Mouse (Mus musculus): Measurements from ENCODE around the gene Fam131b. TPM values are rescaled to one million over a fixed set of nuclear protein-coding genes. Genes with fewer than 3 reads are reported as not detected.

The Fam131b gene
- polyA plus RNA-seq, 1 experiment from 2014 or later = 6.2 TPM

GRCm38 (mm10) chr6:42310427-42311053 lies 13.9 kb downstream of the Fam131b start:
- Histone ChIP-seq H3K4me1 (no peaks in the 10 kb centered on the region), H3K27ac (replicated peaks) (no peak overlapping the region), H3K4me3 (no peak overlapping the region), H3K36me3 (peaks cover 36% of the 10 kb centered on the region), H3K4me2 (replicated peaks) (no peak overlapping the region), H3K9ac (replicated peaks) (no peak overlapping the region), H3K27me3 (no peaks in the 10 kb centered on the region), H3K9me3 (no peaks in the 10 kb centered on the region)
- ATAC-seq (replicated peaks) = no peak
- 90% methylated on average over 2 of the region's 2 CpGs for WGBS

GRCm38 (mm10) chr6:42309816-42310378 lies 14.5 kb downstream of the Fam131b start:
- no peak overlapping the region for H3K4me2 ChIP-seq (replicated peaks)
- no peak overlapping the region for H3K4me3 ChIP-seq
- no peak overlapping the region for H3K9ac ChIP-seq (replicated peaks)
- ATAC-seq (replicated peaks) = no peak
- no peak overlapping the region for H3K27ac ChIP-seq (replicated peaks)
- no peaks in the 10 kb centered on the region for H3K27me3 ChIP-seq
- no peaks in the 10 kb centered on the region for H3K4me1 ChIP-seq
- no peaks in the 10 kb centered on the region for H3K9me3 ChIP-seq
- H3K36me3 ChIP-seq = peaks cover 38% of the 10 kb centered on the region
- 50% methylated on average over 8 of the region's 8 CpGs for WGBS

- WGBS = 95% methylated on average over 5 of the region's 5 CpGs
- H3K36me3 ChIP-seq = peaks cover 24% of the 10 kb centered on the region; the same call in 1 of the 2 replicates
Measured at GRCm38 (mm10) chr6:42299362-42299761, 25.1 kb downstream of the Fam131b start.

GRCm38 (mm10) chr6:42295549-42296094 lies 28.8 kb downstream of the Fam131b start:
- Histone ChIP-seq H3K9ac (replicated peaks) (no peak overlapping the region), H3K4me3 (no peak overlapping the region), H3K4me1 (no peaks in the 10 kb centered on the region), H3K27me3 (no peaks in the 10 kb centered on the region), H3K4me2 (replicated peaks) (no peak overlapping the region), H3K9me3 (no peaks in the 10 kb centered on the region), H3K27ac (replicated peaks) (no peak overlapping the region), H3K36me3 (peaks cover 39% of the 10 kb centered on the region)
- ATAC-seq (replicated peaks) = no peak
- 84% methylated on average over 3 of the region's 3 CpGs for WGBS

More at GRCm38 (mm10) chr6:42299362-42299761, 25.1 kb downstream of the Fam131b start:
- ATAC-seq (replicated peaks) = no peak
- Histone ChIP-seq H3K9ac (replicated peaks) (no peak overlapping the region), H3K27me3 (no peaks in the 10 kb centered on the region), H3K9me3 (no peaks in the 10 kb centered on the region), H3K4me2 (replicated peaks) (no peak overlapping the region), H3K27ac (replicated peaks) (no peak overlapping the region), H3K4me1 (no peaks in the 10 kb centered on the region), H3K4me3 (no peak overlapping the region)

- H3K9ac ChIP-seq (replicated peaks) = no peak overlapping the region
- no peak overlapping the region for H3K4me3 ChIP-seq
- H3K4me2 ChIP-seq (replicated peaks) = no peak overlapping the region
- no peaks in the 10 kb centered on the region for H3K9me3 ChIP-seq
- no peak overlapping the region for H3K27ac ChIP-seq (replicated peaks)
- peaks cover 31% of the 10 kb centered on the region for H3K36me3 ChIP-seq
- H3K27me3 ChIP-seq = no peaks in the 10 kb centered on the region
- 92% methylated on average over 6 of the region's 6 CpGs for WGBS
- no peaks in the 10 kb centered on the region for H3K4me1 ChIP-seq
- no peak for ATAC-seq (replicated peaks)
Measured at GRCm38 (mm10) chr6:42293327-42293726, 31.1 kb downstream of the Fam131b start.

- H3K4me3 ChIP-seq = no peak overlapping the region
- H3K27ac ChIP-seq (replicated peaks) = no peak overlapping the region
- peaks cover 51% of the 10 kb centered on the region for H3K36me3 ChIP-seq
- H3K4me1 ChIP-seq = no peaks in the 10 kb centered on the region
- no peak overlapping the region for H3K9ac ChIP-seq (replicated peaks)
- no peak for ATAC-seq (replicated peaks)
- no peaks in the 10 kb centered on the region for H3K27me3 ChIP-seq
- H3K9me3 ChIP-seq = no peaks in the 10 kb centered on the region
- H3K4me2 ChIP-seq (replicated peaks) = no peak overlapping the region
Measured at GRCm38 (mm10) chr6:42287562-42287961, 36.9 kb downstream of the Fam131b start.

- Histone ChIP-seq H3K9ac (replicated peaks) (no peak within 1 kb of the TSS), H3K4me1 (no peaks in the 10 kb centered on the region), H3K36me3 (peaks cover 58% of the 10 kb centered on the region), H3K27me3 (no peaks in the 10 kb centered on the region), H3K4me2 (replicated peaks) (no peak within 1 kb of the TSS), H3K9me3 (no peaks in the 10 kb centered on the region), H3K27ac (replicated peaks) (no peak within 1 kb of the TSS), H3K4me3 (no peak within 1 kb of the TSS)
- peak; percentile 30; the same call in 1 of the 2 replicates for ATAC-seq (replicated peaks)
- 80% methylated on average over 4 of the region's 5 CpGs for WGBS
Measured at GRCm38 (mm10) chr6:42286448-42286847, 38.0 kb downstream of the Fam131b start, which contains the start of gene Clcn1. TSS of gene Clcn1 (plus strand) at chr6:42286685.

- Histone ChIP-seq H3K4me2 (replicated peaks) (no peak overlapping the region), H3K4me1 (no peaks in the 10 kb centered on the region), H3K9ac (replicated peaks) (no peak overlapping the region), H3K27me3 (no peaks in the 10 kb centered on the region), H3K27ac (replicated peaks) (no peak overlapping the region), H3K4me3 (no peak overlapping the region), H3K36me3 (peaks cover 74% of the 10 kb centered on the region), H3K9me3 (no peaks in the 10 kb centered on the region)
- ATAC-seq (replicated peaks) = 0 out of 2 replicates have a peak, but pooled peaks have one; percentile 21
- WGBS = 85% methylated on average over 5 of the region's 5 CpGs
Measured at GRCm38 (mm10) chr6:42282865-42283528, 41.4 kb downstream of the Fam131b start.

- Histone ChIP-seq H3K27me3 (no peaks in the 10 kb centered on the region), H3K4me3 (no peak overlapping the region), H3K27ac (replicated peaks) (no peak overlapping the region), H3K36me3 (peaks cover 87% of the 10 kb centered on the region), H3K9me3 (no peaks in the 10 kb centered on the region), H3K4me1 (no peaks in the 10 kb centered on the region), H3K4me2 (replicated peaks) (no peak overlapping the region), H3K9ac (replicated peaks) (no peak overlapping the region)
- 28% methylated on average over 2 of the region's 2 CpGs for WGBS
- ATAC-seq (replicated peaks) = no peak
Measured at GRCm38 (mm10) chr6:42276151-42276550, 48.3 kb downstream of the Fam131b start.

- peaks cover 79% of the 10 kb centered on the region for H3K36me3 ChIP-seq
- H3K4me2 ChIP-seq (replicated peaks) = no peak overlapping the region
- H3K9ac ChIP-seq (replicated peaks) = no peak overlapping the region
- no peak for ATAC-seq (replicated peaks)
- no peaks in the 10 kb centered on the region for H3K27me3 ChIP-seq
- H3K9me3 ChIP-seq = no peaks in the 10 kb centered on the region
- H3K4me1 ChIP-seq = peaks cover 20% of the 10 kb centered on the region
- H3K4me3 ChIP-seq = no peak overlapping the region
- H3K27ac ChIP-seq (replicated peaks) = no peak overlapping the region
Measured at GRCm38 (mm10) chr6:42270817-42271216, 53.6 kb downstream of the Fam131b start.

- Histone ChIP-seq H3K9ac (replicated peaks) (peak overlapping the region; percentile 83), H3K4me3 (peak overlapping the region; percentile 68), H3K4me2 (replicated peaks) (peak overlapping the region; percentile 87), H3K4me1 (peaks cover 20% of the 10 kb centered on the region), H3K27ac (replicated peaks) (peak overlapping the region; percentile 87), H3K27me3 (no peaks in the 10 kb centered on the region), H3K9me3 (no peaks in the 10 kb centered on the region), H3K36me3 (peaks cover 34% of the 10 kb centered on the region)
- WGBS = under 1% methylated on average over 21 of the region's 21 CpGs
- ATAC-seq (replicated peaks) = no peak
Measured at GRCm38 (mm10) chr6:42265391-42266330, 58.8 kb downstream of the Fam131b start.

Data from forebrain, embryonic 15.5 days (tissue).